Mouse (Mus musculus): ENCODE measurements at regions not wholly inside any gene's neighbourhood (a gene's known extent, or its start where the extent isn't known, plus 50 kb on each side); places are given as distances from the start of the nearest gene placed in this dataset.

- H3K4me3 ChIP-seq (ENCODE audit: insufficient read depth in 1 of 2, low read depth in 1 of 2, low read length in 2 of 2, poor library complexity in 1 of 2, severe bottlenecking in 1 of 2) = no peak overlapping the region
- H3K36me3 ChIP-seq (ENCODE audit: control insufficient read depth, insufficient read depth, low read length, poor library complexity, severe bottlenecking) = no peaks in the 10 kb centered on the region
- in situ Hi-C loops (cut with MboI; ENCODE audit: low sequenced_read_pairs in 2 of 2, unreplicated experiment in 2 of 2) = no loop called here
- DNase-seq (ENCODE audit: low read depth, low spot score) = no peak
- no peaks in the 10 kb centered on the region for H3K4me1 ChIP-seq (ENCODE audit: control insufficient read depth in 2 of 2, insufficient read depth in 2 of 2, low read length in 2 of 2, poor library complexity in 1 of 2)
- no peak overlapping the region for H3K9ac ChIP-seq (ENCODE audit: insufficient read depth, low read depth, low read length, poor library complexity, severe bottlenecking)
- no peak overlapping the region for H3K27ac ChIP-seq (ENCODE audit: insufficient read depth, low read depth, low read length, poor library complexity, severe bottlenecking)
- no peaks in the 10 kb centered on the region for H3K9me3 ChIP-seq (ENCODE audit: control insufficient read depth, insufficient read depth, low read depth, low read length)
- TF ChIP-seq ZC3H11A (IDR thresholded peaks at IDR 0.05; ENCODE audit: borderline replicate concordance, low read depth, low read length) (no peak), HCFC1 (IDR thresholded peaks at IDR 0.05; ENCODE audit: borderline replicate concordance, insufficient read depth, low read length) (no peak), ZNF384 (IDR thresholded peaks at IDR 0.05; ENCODE audit: low read depth, low read length) (no peak), CHD2 (IDR thresholded peaks at IDR 0.05; ENCODE audit: low read depth, low read length) (no peak), MAFK (IDR thresholded peaks at IDR 0.05; ENCODE audit: insufficient read depth, low read depth, low read length) (no peak)
Measured at GRCm38 (mm10) chr4:106096130-106096529, 219.9 kb upstream of the Usp24 start.

- Histone ChIP-seq H3K4me1 (ENCODE audit: control insufficient read depth in 2 of 2, insufficient read depth in 2 of 2, low read length in 2 of 2, poor library complexity in 1 of 2) (peaks cover 0 to 4% of the 10 kb centered on the region in 2 experiments; a peak in 1 of 4 replicates), H3K36me3 (ENCODE audit: control insufficient read depth, insufficient read depth, low read length, poor library complexity, severe bottlenecking) (no peaks in the 10 kb centered on the region), H3K9me3 (ENCODE audit: control insufficient read depth, insufficient read depth, low read depth, low read length) (no peaks in the 10 kb centered on the region), H3K27ac (ENCODE audit: insufficient read depth, low read depth, low read length, poor library complexity, severe bottlenecking) (no peak overlapping the region), H3K9ac (ENCODE audit: insufficient read depth, low read depth, low read length, poor library complexity, severe bottlenecking) (no peak overlapping the region), H3K4me3 (ENCODE audit: insufficient read depth in 1 of 2, low read depth in 1 of 2, low read length in 2 of 2, poor library complexity in 1 of 2, severe bottlenecking in 1 of 2) (no peak overlapping the region)
- in situ Hi-C loops (cut with MboI; ENCODE audit: low sequenced_read_pairs in 2 of 2, unreplicated experiment in 2 of 2) = no loop called here
- no peak for DNase-seq (ENCODE audit: low read depth, low spot score)
- TF ChIP-seq ZNF384 (IDR thresholded peaks at IDR 0.05; ENCODE audit: low read depth, low read length) = no peak
- TF ChIP-seq CHD2 (IDR thresholded peaks at IDR 0.05; ENCODE audit: low read depth, low read length) = no peak
- no peak for TF ChIP-seq MAFK (IDR thresholded peaks at IDR 0.05; ENCODE audit: insufficient read depth, low read depth, low read length)
- TF ChIP-seq HCFC1 (IDR thresholded peaks at IDR 0.05; ENCODE audit: borderline replicate concordance, insufficient read depth, low read length) = no peak
- no peak for TF ChIP-seq ZC3H11A (IDR thresholded peaks at IDR 0.05; ENCODE audit: borderline replicate concordance, low read depth, low read length)
Measured at GRCm38 (mm10) chr4:106097846-106098245, 218.2 kb upstream of the Usp24 start.

GRCm38 (mm10) chr4:106100211-106101025 is 215.6 kb upstream of the Usp24 start:
- in situ Hi-C loops (cut with MboI; ENCODE audit: low sequenced_read_pairs in 2 of 2, unreplicated experiment in 2 of 2) = no loop called here
- Histone ChIP-seq H3K4me1 (ENCODE audit: control insufficient read depth in 2 of 2, insufficient read depth in 2 of 2, low read length in 2 of 2, poor library complexity in 1 of 2) (peaks cover 0 to 4% of the 10 kb centered on the region in 2 experiments; a peak in 1 of 4 replicates), H3K9me3 (ENCODE audit: control insufficient read depth, insufficient read depth, low read depth, low read length) (no peaks in the 10 kb centered on the region), H3K9ac (ENCODE audit: insufficient read depth, low read depth, low read length, poor library complexity, severe bottlenecking) (no peak overlapping the region), H3K4me3 (ENCODE audit: insufficient read depth in 1 of 2, low read depth in 1 of 2, low read length in 2 of 2, poor library complexity in 1 of 2, severe bottlenecking in 1 of 2) (no peak overlapping the region), H3K27ac (ENCODE audit: insufficient read depth, low read depth, low read length, poor library complexity, severe bottlenecking) (no peak overlapping the region), H3K36me3 (ENCODE audit: control insufficient read depth, insufficient read depth, low read length, poor library complexity, severe bottlenecking) (no peaks in the 10 kb centered on the region)
- no peak for DNase-seq (ENCODE audit: low read depth, low spot score)
- TF ChIP-seq ZC3H11A (IDR thresholded peaks at IDR 0.05; ENCODE audit: borderline replicate concordance, low read depth, low read length) (no peak), MAFK (IDR thresholded peaks at IDR 0.05; ENCODE audit: insufficient read depth, low read depth, low read length) (no peak), CHD2 (IDR thresholded peaks at IDR 0.05; ENCODE audit: low read depth, low read length) (no peak), HCFC1 (IDR thresholded peaks at IDR 0.05; ENCODE audit: borderline replicate concordance, insufficient read depth, low read length) (no peak), ZNF384 (IDR thresholded peaks at IDR 0.05; ENCODE audit: low read depth, low read length) (no peak)

GRCm38 (mm10) chr4:106101904-106102303 is 214.1 kb upstream of the Usp24 start:
- no peak for DNase-seq (ENCODE audit: low read depth, low spot score)
- H3K27ac ChIP-seq (ENCODE audit: insufficient read depth, low read depth, low read length, poor library complexity, severe bottlenecking) = no peak overlapping the region

More at GRCm38 (mm10) chr4:106101904-106102303, 214.1 kb upstream of the Usp24 start:
- Histone ChIP-seq H3K9me3 (ENCODE audit: control insufficient read depth, insufficient read depth, low read depth, low read length) (no peaks in the 10 kb centered on the region), H3K4me1 (ENCODE audit: control insufficient read depth in 2 of 2, insufficient read depth in 2 of 2, low read length in 2 of 2, poor library complexity in 1 of 2) (peaks cover 0 to 4% of the 10 kb centered on the region in 2 experiments; a peak in 1 of 4 replicates), H3K4me3 (ENCODE audit: insufficient read depth in 1 of 2, low read depth in 1 of 2, low read length in 2 of 2, poor library complexity in 1 of 2, severe bottlenecking in 1 of 2) (no peak overlapping the region), H3K9ac (ENCODE audit: insufficient read depth, low read depth, low read length, poor library complexity, severe bottlenecking) (no peak overlapping the region), H3K36me3 (ENCODE audit: control insufficient read depth, insufficient read depth, low read length, poor library complexity, severe bottlenecking) (no peaks in the 10 kb centered on the region)
- TF ChIP-seq ZC3H11A (IDR thresholded peaks at IDR 0.05; ENCODE audit: borderline replicate concordance, low read depth, low read length) (no peak), HCFC1 (IDR thresholded peaks at IDR 0.05; ENCODE audit: borderline replicate concordance, insufficient read depth, low read length) (no peak), ZNF384 (IDR thresholded peaks at IDR 0.05; ENCODE audit: low read depth, low read length) (no peak), MAFK (IDR thresholded peaks at IDR 0.05; ENCODE audit: insufficient read depth, low read depth, low read length) (no peak), CHD2 (IDR thresholded peaks at IDR 0.05; ENCODE audit: low read depth, low read length) (no peak)
- in situ Hi-C loops (cut with MboI; ENCODE audit: low sequenced_read_pairs in 2 of 2, unreplicated experiment in 2 of 2) = no loop called here
